8 mouse cellular contexts compared by ENCODE assay signal in the genomic region with DNA sequence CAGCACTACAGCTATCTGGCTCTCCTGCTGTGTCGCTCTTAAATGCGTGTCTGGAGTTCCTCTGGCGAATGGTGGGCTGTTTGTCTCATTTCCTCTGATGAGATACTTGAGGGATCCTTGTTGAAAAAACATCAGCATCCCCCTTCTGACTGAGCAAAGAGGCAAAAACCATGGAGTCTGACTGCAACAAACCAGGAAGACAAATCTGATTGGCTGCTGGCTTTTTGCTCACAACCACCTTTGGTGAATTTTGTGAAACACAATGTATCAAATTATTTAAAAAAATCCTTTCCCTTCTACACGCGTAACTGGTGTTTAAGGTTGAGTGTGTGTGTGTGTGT. TPM values are rescaled to one million over a fixed set of nuclear protein-coding genes. Genes with fewer than 3 reads are reported as not detected.
A peak's percentile ranks its signal among the peaks of the same experiment; 100 is the strongest.
DNase-seq lines count a peak whose midpoint lies in the region; ATAC-seq and TF ChIP-seq lines count a peak whose summit lies in the region.

No protein-coding gene starts in this region.

- no peaks in the 10 kb centered on the region for H3K27me3 ChIP-seq in heart, adult 2 months (ENCODE audit: control insufficient read depth, insufficient read depth, low read length)
- no peaks in the 10 kb centered on the region for H3K27me3 ChIP-seq in forebrain, embryonic 15.5 days

- ATAC-seq in forebrain, embryonic 15.5 days (replicated peaks), result no peak

- peak overlapping the region; percentile 80 for H3K4me2 ChIP-seq in forebrain, embryonic 15.5 days (replicated peaks)

- H3K79me2 ChIP-seq in heart, adult 2 months (replicated peaks; ENCODE audit: control insufficient read depth, insufficient read depth, low read length), result no peaks in the 10 kb centered on the region
- H3K79me2 ChIP-seq in macrophage (ENCODE audit: inconsistent target), result no peaks in the 10 kb centered on the region; the same call in 1 of the 2 replicates

- peak overlapping the region; percentile 68 for H3K4me3 ChIP-seq in heart, adult 2 months
- H3K4me3 ChIP-seq in forebrain, embryonic 15.5 days, result peak overlapping the region; percentile 61
- H3K4me3 ChIP-seq in macrophage (ENCODE audit: inconsistent target), result peak overlapping the region; percentile 83

- no peak for TF ChIP-seq EP300 in heart, adult 2 months (IDR thresholded peaks at IDR 0.05; ENCODE audit: insufficient read depth, low read depth, low read length)

- H3K4me1 ChIP-seq in heart, adult 2 months (ENCODE audit: control insufficient read depth, insufficient read depth, low read length), result peaks cover 12% of the 10 kb centered on the region
- peaks cover 13% of the 10 kb centered on the region for H3K4me1 ChIP-seq in forebrain, embryonic 15.5 days

- H3K9ac ChIP-seq in heart, adult 2 months (ENCODE audit: low read depth, low read length), result peak overlapping the region; percentile 68
- peak overlapping the region; percentile 65 for H3K9ac ChIP-seq in forebrain, embryonic 15.5 days (replicated peaks)

- 5% methylated on average over 5 of the region's 5 CpGs for whole genome bisulfite sequencing in heart, adult 2 months
- WGBS in forebrain, embryonic 15.5 days, result 6% methylated on average over 5 of the region's 5 CpGs
- 4% methylated on average over 5 of the region's 5 CpGs for WGBS in macrophage (ENCODE audit: missing documents)

- no peak for TF ChIP-seq POLR2A in heart, adult 2 months (IDR thresholded peaks at IDR 0.05; ENCODE audit: insufficient read depth, low read depth, low read length)

- no peaks in the 10 kb centered on the region for H3K36me3 ChIP-seq in heart, adult 2 months (ENCODE audit: control insufficient read depth, insufficient read depth, low read length)
- no peaks in the 10 kb centered on the region for H3K36me3 ChIP-seq in forebrain, embryonic 15.5 days
- H3K36me3 ChIP-seq in macrophage (ENCODE audit: inconsistent target), result no peaks in the 10 kb centered on the region

- no peaks in the 10 kb centered on the region for H3K9me3 ChIP-seq in forebrain, embryonic 15.5 days

- no peak for TF ChIP-seq CTCF in heart, adult 2 months (IDR thresholded peaks at IDR 0.05)

- H3K27ac ChIP-seq in heart, adult 2 months, result peak overlapping the region; percentile 94
- H3K27ac ChIP-seq in forebrain, embryonic 15.5 days (replicated peaks), result peak overlapping the region; percentile 89
- peak overlapping the region; percentile 71 for H3K27ac ChIP-seq in macrophage

- intact Hi-C loops in heart, adult 2 months (cut with DNase I), result loop anchor here (2.0 to 10.0 kb wide), 2 partner anchors 20 to 612 kb away; partner anchors contain the start of gene Pim3
- intact Hi-C loops in heart, postnatal 36 days (cut with DNase I), result no loop called here

- DNase-seq in heart, adult 2 months, result no peak
- DNase-seq in heart, postnatal 36 days, result no peak
- peak; percentile 67 for DNase-seq in CD4-positive helper T cell, adult 2 months (ENCODE audit: low read depth, low spot score)
- DNase-seq in layer of hippocampus, adult 11-12 months (ENCODE audit: low spot score), result no peak
- no peak for DNase-seq in cerebellum, adult 18-20 months
- no peak for DNase-seq in kidney, adult 8-10 months

RNA-seq across cellular contexts. Expression of gene Arsa, which starts 0.8 kb away (rescaled TPM):
- 10 to 100 TPM; 11.1 to 13.5 TPM for total RNA-seq in heart, adult 2 months (2021)
- polyA plus RNA-seq in heart, adult 2 months (2012; rRNA removed), result 19.5 and 22.1 TPM in 2 replicates
- total RNA-seq in heart, postnatal 36 days (2021), result 10 to 100 TPM; 12.2 to 14.1 TPM
- 23.6 and 23.8 TPM in 2 replicates for polyA plus RNA-seq in forebrain, embryonic 15.5 days (2015; fragmentation: Nextera tagmentation; extraction: Ambion mirVana)
- total RNA-seq in macrophage (2018; cell fraction: chromatin; rRNA removed), result 10 to 100 TPM in 13 of 26 experiments, 1 to 10 TPM in 13; 4.4 to 18.8 (median 10.1) TPM
- total RNA-seq in macrophage (2018; cell fraction: cytosol; rRNA removed), result 10 to 100 TPM; 14.7 to 36.7 (median 23.2) TPM
- 10 to 100 TPM; 11.3 to 47.0 (median 31.8) TPM for total RNA-seq in macrophage (2018; cell fraction: nucleus; rRNA removed)
- 18.4 to 33.2 TPM (median 20.7 TPM) in 3 replicates for polyA plus RNA-seq in macrophage (2018)

RNA-seq across cellular contexts. Expression of gene Mapk8ip2, which starts 22.7 kb away (rescaled TPM):
- total RNA-seq in heart, adult 2 months (2021), result under 1 TPM in 1 of 2 experiments, not detected in 1; 0.16 TPM
- polyA plus RNA-seq in heart, adult 2 months (2012; rRNA removed), result 0.18 and 0.29 TPM in 2 replicates
- total RNA-seq in heart, postnatal 36 days (2021), result under 1 TPM; 0.05 to 0.33 TPM
- 65.0 and 68.2 TPM in 2 replicates for polyA plus RNA-seq in forebrain, embryonic 15.5 days (2015; fragmentation: Nextera tagmentation; extraction: Ambion mirVana)
- total RNA-seq in macrophage (2018; cell fraction: chromatin; rRNA removed), result not detected
- not detected for total RNA-seq in macrophage (2018; cell fraction: cytosol; rRNA removed)
- not detected for total RNA-seq in macrophage (2018; cell fraction: nucleus; rRNA removed)
- polyA plus RNA-seq in macrophage (2018), result not detected in 3 replicates

RNA-seq across cellular contexts. Expression of gene Shank3, which starts 23.0 kb away (rescaled TPM):
- total RNA-seq in heart, adult 2 months (2021), result 10 to 100 TPM; 44.3 to 52.2 TPM
- 29.6 and 31.0 TPM in 2 replicates for polyA plus RNA-seq in heart, adult 2 months (2012; rRNA removed)
- 10 to 100 TPM; 47.0 to 56.3 TPM for total RNA-seq in heart, postnatal 36 days (2021)
- 10.7 and 13.0 TPM in 2 replicates for polyA plus RNA-seq in forebrain, embryonic 15.5 days (2015; fragmentation: Nextera tagmentation; extraction: Ambion mirVana)
- under 1 TPM in 2 of 26 experiments, not detected in 24; 0.06 to 0.16 TPM for total RNA-seq in macrophage (2018; cell fraction: chromatin; rRNA removed)
- under 1 TPM in 1 of 26 experiments, not detected in 25; under 0.01 TPM for total RNA-seq in macrophage (2018; cell fraction: cytosol; rRNA removed)
- total RNA-seq in macrophage (2018; cell fraction: nucleus; rRNA removed), result not detected
- not detected in 3 replicates for polyA plus RNA-seq in macrophage (2018)

RNA-seq across cellular contexts. Expression of gene Chkb, which starts 46.7 kb away (rescaled TPM):
- 10 to 100 TPM; 46.8 to 48.2 TPM for total RNA-seq in heart, adult 2 months (2021)
- 81.3 and 91.7 TPM in 2 replicates for polyA plus RNA-seq in heart, adult 2 months (2012; rRNA removed)
- 10 to 100 TPM; 51.2 to 57.0 TPM for total RNA-seq in heart, postnatal 36 days (2021)
- 70.5 and 75.8 TPM in 2 replicates for polyA plus RNA-seq in forebrain, embryonic 15.5 days (2015; fragmentation: Nextera tagmentation; extraction: Ambion mirVana)
- total RNA-seq in macrophage (2018; cell fraction: chromatin; rRNA removed), result 100 to 1,000 TPM; 165 to 422 (median 231) TPM
- 10 to 100 TPM; 18.0 to 54.2 (median 29.9) TPM for total RNA-seq in macrophage (2018; cell fraction: cytosol; rRNA removed)
- 100 to 1,000 TPM; 102 to 409 (median 198) TPM for total RNA-seq in macrophage (2018; cell fraction: nucleus; rRNA removed)
- 26.6 to 54.6 TPM (median 36.7 TPM) in 3 replicates for polyA plus RNA-seq in macrophage (2018)

RNA-seq across cellular contexts. Expression of gene Gm44502, which starts 46.9 kb away (rescaled TPM):
- 1 to 10 TPM; 5.5 to 9.5 TPM for total RNA-seq in heart, adult 2 months (2021)
- 2.1 and 2.5 TPM in 2 replicates for polyA plus RNA-seq in heart, adult 2 months (2012; rRNA removed)
- 10 to 100 TPM; 14.5 to 17.8 TPM for total RNA-seq in heart, postnatal 36 days (2021)
- polyA plus RNA-seq in forebrain, embryonic 15.5 days (2015; fragmentation: Nextera tagmentation; extraction: Ambion mirVana), result 0.29 TPM in 1 of 2 replicates, not detected in the other
- 1 to 10 TPM in 24 of 26 experiments, under 1 TPM in 1, not detected in 1; 0.99 to 5.0 (median 3.0) TPM for total RNA-seq in macrophage (2018; cell fraction: chromatin; rRNA removed)
- under 1 TPM in 14 of 26 experiments, not detected in 12; 0.03 to 0.22 (median 0.08) TPM for total RNA-seq in macrophage (2018; cell fraction: cytosol; rRNA removed)
- 1 to 10 TPM in 15 of 26 experiments, under 1 TPM in 10, not detected in 1; 0.49 to 6.1 (median 1.2) TPM for total RNA-seq in macrophage (2018; cell fraction: nucleus; rRNA removed)
- 0.07 to 0.42 TPM in 2 of 3 replicates, not detected in the other for polyA plus RNA-seq in macrophage (2018)

Comparison
In these comparisons a context has a peak if more than half of its experiments do, and no peak if none do; other contexts are left out.
1. RNA of gene Mapk8ip2, which starts 22.7 kb away (polyA plus RNA-seq): 65.0 to 68.2 TPM in forebrain, embryonic 15.5 days; 0.18 to 0.29 TPM in heart, adult 2 months and not detected in macrophage; every median in the first group is over 10 times any median in the second.
2. RNA of gene Shank3, which starts 23.0 kb away (polyA plus RNA-seq): 29.6 to 31.0 TPM in heart, adult 2 months and 10.7 to 13.0 TPM in forebrain, embryonic 15.5 days; not detected in macrophage; every median in the first group is over 10 times any median in the second.
3. Peak in every context shown above with its lines, with median percentiles within 50 percentile points of each other: H3K27ac ChIP-seq and H3K4me3 ChIP-seq.